Mouse (Mus musculus) activated CD4-positive, CD25-positive, alpha-beta regulatory T cell, adult 4 months (primary cell): ENCODE results near the gene Dnmbp. TPM values are rescaled to one million over a fixed set of nuclear protein-coding genes. Genes with fewer than 3 reads are reported as not detected.

Experiments
- polyA plus RNA-seq, 2 experiments: library from polyadenylated mRNA; unstranded; fragments of 100-300 nt; shearing (Covaris generic); gene quantifications; one replicate each; pipeline ENCODE4 v1.2.1; 2017

Gene Dnmbp
- polyA plus RNA-seq, 2 experiments from 2014 or later = 3.5 to 7.0 TPM

Other genes with a start within 250 kb of the Dnmbp start
- 10 to 100 TPM; 12.3 to 19.9 TPM for gene Cutc, start 187.2 kb downstream of the Dnmbp start, polyA plus RNA-seq
- gene Cox15, start 187.2 kb downstream of the Dnmbp start, polyA plus RNA-seq = 1 to 10 TPM; 6.6 to 8.1 TPM
- not detected for gene Abcc2, start 158.0 kb downstream of the Dnmbp start, polyA plus RNA-seq
- under 1 TPM in 1 of 2 experiments, not detected in 1; 0.15 TPM for gene Cpn1, start 46.4 kb upstream of the Dnmbp start, polyA plus RNA-seq
- gene Cyp2c23, start 89.0 kb upstream of the Dnmbp start, polyA plus RNA-seq = not detected
- gene Erlin1, start 129.6 kb upstream of the Dnmbp start, polyA plus RNA-seq = 1 to 10 TPM; 4.2 to 4.9 TPM
- 10 to 100 TPM; 42.6 to 47.7 TPM for gene Chuk, start 167.3 kb upstream of the Dnmbp start, polyA plus RNA-seq
- gene Cwf19l1, start 195.7 kb upstream of the Dnmbp start, polyA plus RNA-seq = 10 to 100 TPM; 25.7 to 31.2 TPM
- gene Bloc1s2, start 206.3 kb upstream of the Dnmbp start, polyA plus RNA-seq = 100 to 1,000 TPM; 111 to 132 TPM